Mouse (Mus musculus): ENCODE results near the gene Arhgef39.

Gene Arhgef39

GRCm38 (mm10) chr4:43478906-43479832 lies 20.3 kb downstream of the Arhgef39 start:
- DNase-seq (ENCODE audit: low read depth): peak; percentile 89

GRCm38 (mm10) chr4:43478534-43478858 lies 21.0 kb downstream of the Arhgef39 start:
- no peak for DNase-seq (ENCODE audit: low read depth)

- DNase-seq (ENCODE audit: low read depth): peak; percentile 96
These were observed 21.5 kb downstream of the Arhgef39 start for GRCm38 (mm10) chr4:43477857-43478533.

- DNase-seq (ENCODE audit: low read depth): peak; percentile 78
These were observed 22.9 kb downstream of the Arhgef39 start for GRCm38 (mm10) chr4:43476604-43477003.

- DNase-seq (ENCODE audit: low read depth): no peak
These were observed 25.9 kb downstream of the Arhgef39 start for GRCm38 (mm10) chr4:43473636-43474035.

GRCm38 (mm10) chr4:43470301-43470700 lies 29.2 kb downstream of the Arhgef39 start:
- no peak for DNase-seq (ENCODE audit: low read depth)

- DNase-seq (ENCODE audit: low read depth): no peak
These were observed 32.6 kb downstream of the Arhgef39 start for GRCm38 (mm10) chr4:43466872-43467271.

GRCm38 (mm10) chr4:43465935-43466334 lies 33.6 kb downstream of the Arhgef39 start:
- no peak for DNase-seq (ENCODE audit: low read depth)

- no peak for DNase-seq (ENCODE audit: low read depth)
These were observed 36.4 kb downstream of the Arhgef39 start for GRCm38 (mm10) chr4:43463102-43463501.

- peak; percentile 74 for DNase-seq (ENCODE audit: low read depth)
These were observed 42.4 kb downstream of the Arhgef39 start for GRCm38 (mm10) chr4:43457124-43457523.

GRCm38 (mm10) chr4:43456470-43456869 lies 43.0 kb downstream of the Arhgef39 start:
- peak; percentile 84 for DNase-seq (ENCODE audit: low read depth)

GRCm38 (mm10) chr4:43454041-43454836 lies 45.3 kb downstream of the Arhgef39 start, which contains the start of gene Cd72:
Cd72 (minus strand) TSS chr4:43454628.
- peak; percentile 50 for DNase-seq (ENCODE audit: low read depth)

- no peak for DNase-seq (ENCODE audit: low read depth)
These were observed 46.1 kb downstream of the Arhgef39 start for GRCm38 (mm10) chr4:43453413-43453812.

- DNase-seq (ENCODE audit: low read depth): no peak
These were observed 47.2 kb downstream of the Arhgef39 start for GRCm38 (mm10) chr4:43452315-43452714.

GRCm38 (mm10) chr4:43448554-43448953 lies 50.9 kb downstream of the Arhgef39 start:
- DNase-seq (ENCODE audit: low read depth): no peak

GRCm38 (mm10) chr4:43447251-43447650 lies 52.2 kb downstream of the Arhgef39 start:
- DNase-seq (ENCODE audit: low read depth): no peak

All from 416B (cell line).